Mouse (Mus musculus): ENCODE results near the gene Cebpz. TPM values are rescaled to one million over a fixed set of nuclear protein-coding genes. Genes with fewer than 3 reads are reported as not detected.

Gene Cebpz
- 70.8 and 73.4 TPM in 2 replicates for polyA plus RNA-seq (2016; fragmentation: Nextera tagmentation; extraction: Ambion mirVana)

GRCm38 (mm10) chr17:78936466-78937228 is at the start of gene Cebpz, which contains the start of gene Ndufaf7:
Gene Cebpz (minus strand): TSS chr17:78937066.
Gene Ndufaf7 (plus strand): TSS chr17:78937136.
- Histone ChIP-seq H3K4me2 (peak within 1 kb of the TSS; percentile 72), H3K36me3 (peaks cover 48% of the 10 kb centered on the region), H3K4me3 (replicated peaks) (peak within 1 kb of the TSS; percentile 74), H3K27me3 (no peaks in the 10 kb centered on the region), H3K9ac (replicated peaks) (peak within 1 kb of the TSS; percentile 79), H3K9me3 (no peaks in the 10 kb centered on the region), H3K27ac (no peak within 1 kb of the TSS), H3K4me1 (replicated peaks) (peaks cover 14% of the 10 kb centered on the region)
- WGBS: under 1% methylated on average over 45 of the region's 45 CpGs
- peak; percentile 100 for ATAC-seq (ENCODE audit: insufficient number of reproducible peaks, insufficient read depth, low FRiP score, low TSS enrichment, low read depth)

- no peak overlapping the region for H3K4me3 ChIP-seq (replicated peaks)
Measured at GRCm38 (mm10) chr17:78983736-78984135, 46.9 kb upstream of the Cebpz start.

GRCm38 (mm10) chr17:78983166-78983565 is 46.3 kb upstream of the Cebpz start:
- Histone ChIP-seq H3K36me3 (peaks cover 52% of the 10 kb centered on the region), H3K27me3 (no peaks in the 10 kb centered on the region), H3K4me1 (replicated peaks) (0 out of 2 replicates have a peak, but pooled peaks cover 3% of the 10 kb centered on the region), H3K9me3 (no peaks in the 10 kb centered on the region), H3K4me2 (no peak overlapping the region), H3K9ac (replicated peaks) (no peak overlapping the region), H3K27ac (no peak overlapping the region), H3K4me3 (replicated peaks) (no peak overlapping the region)
- 96% methylated on average over 8 of the region's 8 CpGs for WGBS
- no peak for ATAC-seq (ENCODE audit: insufficient number of reproducible peaks, insufficient read depth, low FRiP score, low TSS enrichment, low read depth)

More at GRCm38 (mm10) chr17:78983736-78984135, 46.9 kb upstream of the Cebpz start:
- no peak for ATAC-seq (ENCODE audit: insufficient number of reproducible peaks, insufficient read depth, low FRiP score, low TSS enrichment, low read depth)
- no peaks in the 10 kb centered on the region for H3K27me3 ChIP-seq
- H3K9ac ChIP-seq (replicated peaks): no peak overlapping the region
- H3K36me3 ChIP-seq: peaks cover 52% of the 10 kb centered on the region
- H3K4me2 ChIP-seq: no peak overlapping the region
- H3K4me1 ChIP-seq (replicated peaks): 0 out of 2 replicates have a peak, but pooled peaks cover 3% of the 10 kb centered on the region
- no peaks in the 10 kb centered on the region for H3K9me3 ChIP-seq
- 90% methylated on average over 3 of the region's 3 CpGs for WGBS
- H3K27ac ChIP-seq: no peak overlapping the region

GRCm38 (mm10) chr17:78968500-78968899 is 31.6 kb upstream of the Cebpz start:
- peaks cover 67% of the 10 kb centered on the region for H3K36me3 ChIP-seq
- 82% methylated on average over 3 of the region's 3 CpGs for WGBS

GRCm38 (mm10) chr17:78966092-78966883 is 29.4 kb upstream of the Cebpz start:
- no peaks in the 10 kb centered on the region for H3K9me3 ChIP-seq
- H3K4me1 ChIP-seq (replicated peaks): no peaks in the 10 kb centered on the region
- H3K4me2 ChIP-seq: no peak overlapping the region
- no peak overlapping the region for H3K4me3 ChIP-seq (replicated peaks)
- H3K27me3 ChIP-seq: no peaks in the 10 kb centered on the region
- 93% methylated on average over 11 of the region's 11 CpGs for WGBS
- no peak for ATAC-seq (ENCODE audit: insufficient number of reproducible peaks, insufficient read depth, low FRiP score, low TSS enrichment, low read depth)
- no peak overlapping the region for H3K9ac ChIP-seq (replicated peaks)
- H3K36me3 ChIP-seq: peaks cover 71% of the 10 kb centered on the region
- H3K27ac ChIP-seq: no peak overlapping the region

More at GRCm38 (mm10) chr17:78968500-78968899, 31.6 kb upstream of the Cebpz start:
- Histone ChIP-seq H3K27me3 (no peaks in the 10 kb centered on the region), H3K4me3 (replicated peaks) (no peak overlapping the region), H3K27ac (no peak overlapping the region), H3K9me3 (no peaks in the 10 kb centered on the region), H3K9ac (replicated peaks) (no peak overlapping the region), H3K4me1 (replicated peaks) (no peaks in the 10 kb centered on the region), H3K4me2 (no peak overlapping the region)
- no peak for ATAC-seq (ENCODE audit: insufficient number of reproducible peaks, insufficient read depth, low FRiP score, low TSS enrichment, low read depth)

GRCm38 (mm10) chr17:78964387-78964786 is 27.5 kb upstream of the Cebpz start:
- Histone ChIP-seq H3K4me3 (replicated peaks) (no peak overlapping the region), H3K9me3 (no peaks in the 10 kb centered on the region), H3K27me3 (no peaks in the 10 kb centered on the region), H3K4me1 (replicated peaks) (no peaks in the 10 kb centered on the region), H3K4me2 (no peak overlapping the region), H3K36me3 (peaks cover 78% of the 10 kb centered on the region), H3K9ac (replicated peaks) (no peak overlapping the region), H3K27ac (no peak overlapping the region)
- ATAC-seq (ENCODE audit: insufficient number of reproducible peaks, insufficient read depth, low FRiP score, low TSS enrichment, low read depth): no peak
- 89% methylated on average over 1 of the region's 1 CpGs for WGBS

- H3K36me3 ChIP-seq: peaks cover 86% of the 10 kb centered on the region
- H3K4me1 ChIP-seq (replicated peaks): no peaks in the 10 kb centered on the region
- H3K4me3 ChIP-seq (replicated peaks): no peak overlapping the region
- no peaks in the 10 kb centered on the region for H3K27me3 ChIP-seq
- WGBS: 75% methylated on average over 6 of the region's 6 CpGs
- no peaks in the 10 kb centered on the region for H3K9me3 ChIP-seq
- H3K9ac ChIP-seq (replicated peaks): no peak overlapping the region
- ATAC-seq (ENCODE audit: insufficient number of reproducible peaks, insufficient read depth, low FRiP score, low TSS enrichment, low read depth): no peak
- no peak overlapping the region for H3K4me2 ChIP-seq
- no peak overlapping the region for H3K27ac ChIP-seq
Measured at GRCm38 (mm10) chr17:78959473-78959872, 22.6 kb upstream of the Cebpz start.

- Histone ChIP-seq H3K27me3 (no peaks in the 10 kb centered on the region), H3K36me3 (peaks cover 91% of the 10 kb centered on the region), H3K9ac (replicated peaks) (no peak overlapping the region), H3K4me3 (replicated peaks) (no peak overlapping the region), H3K4me1 (replicated peaks) (no peaks in the 10 kb centered on the region), H3K4me2 (no peak overlapping the region), H3K27ac (no peak overlapping the region), H3K9me3 (no peaks in the 10 kb centered on the region)
- no peak for ATAC-seq (ENCODE audit: insufficient number of reproducible peaks, insufficient read depth, low FRiP score, low TSS enrichment, low read depth)
- 92% methylated on average over 8 of the region's 8 CpGs for WGBS
Measured at GRCm38 (mm10) chr17:78953240-78953639, 16.4 kb upstream of the Cebpz start.

GRCm38 (mm10) chr17:78952070-78952469 is 15.2 kb upstream of the Cebpz start:
- H3K36me3 ChIP-seq: peaks cover 90% of the 10 kb centered on the region
- no peak overlapping the region for H3K4me2 ChIP-seq
- H3K27me3 ChIP-seq: no peaks in the 10 kb centered on the region
- WGBS: 88% methylated on average over 5 of the region's 5 CpGs
- ATAC-seq (ENCODE audit: insufficient number of reproducible peaks, insufficient read depth, low FRiP score, low TSS enrichment, low read depth): no peak
- H3K4me3 ChIP-seq (replicated peaks): no peak overlapping the region
- no peak overlapping the region for H3K9ac ChIP-seq (replicated peaks)
- H3K9me3 ChIP-seq: no peaks in the 10 kb centered on the region
- H3K27ac ChIP-seq: no peak overlapping the region
- H3K4me1 ChIP-seq (replicated peaks): no peaks in the 10 kb centered on the region

- no peak overlapping the region for H3K4me2 ChIP-seq
- H3K36me3 ChIP-seq: peaks cover 93% of the 10 kb centered on the region
- H3K27me3 ChIP-seq: no peaks in the 10 kb centered on the region
- no peak overlapping the region for H3K9ac ChIP-seq (replicated peaks)
- 90% methylated on average over 5 of the region's 5 CpGs for WGBS
- no peak overlapping the region for H3K4me3 ChIP-seq (replicated peaks)
- no peaks in the 10 kb centered on the region for H3K4me1 ChIP-seq (replicated peaks)
- no peak for ATAC-seq (ENCODE audit: insufficient number of reproducible peaks, insufficient read depth, low FRiP score, low TSS enrichment, low read depth)
- no peak overlapping the region for H3K27ac ChIP-seq
- H3K9me3 ChIP-seq: no peaks in the 10 kb centered on the region
Measured at GRCm38 (mm10) chr17:78951225-78951624, 14.4 kb upstream of the Cebpz start.

GRCm38 (mm10) chr17:78942579-78942978 is 5.7 kb upstream of the Cebpz start:
- no peak overlapping the region for H3K9ac ChIP-seq (replicated peaks)
- 61% methylated on average over 11 of the region's 11 CpGs for WGBS
- H3K36me3 ChIP-seq: peaks cover 52% of the 10 kb centered on the region
- H3K4me3 ChIP-seq (replicated peaks): no peak overlapping the region
- no peak overlapping the region for H3K27ac ChIP-seq
- ATAC-seq (ENCODE audit: insufficient number of reproducible peaks, insufficient read depth, low FRiP score, low TSS enrichment, low read depth): no peak
- no peaks in the 10 kb centered on the region for H3K27me3 ChIP-seq
- no peak overlapping the region for H3K4me2 ChIP-seq
- H3K4me1 ChIP-seq (replicated peaks): peaks cover 3% of the 10 kb centered on the region
- H3K9me3 ChIP-seq: no peaks in the 10 kb centered on the region
